Mouse (Mus musculus): ENCODE measurements around the gene Rxra. TPM values are rescaled to one million over a fixed set of nuclear protein-coding genes. Genes with fewer than 3 reads are reported as not detected.
A peak's percentile ranks its signal among the peaks of the same experiment; 100 is the strongest.

Gene Rxra
- total RNA-seq (2021), result 10 to 100 TPM; 58.8 to 61.3 TPM
- long read RNA-seq, experiment 1, full-length matches to known transcripts, result 26 of 58 reads
- long read RNA-seq, experiment 1, partial matches to known transcripts, result 31 of 58 reads
- long read RNA-seq, experiment 1, other reads (novel, unspliced or antisense), result 1 of 58 reads
- long read RNA-seq, experiment 2, full-length matches to known transcripts, result 29 of 57 reads
- long read RNA-seq, experiment 2, partial matches to known transcripts, result 28 of 57 reads
- long read RNA-seq, experiment 2, other reads (novel, unspliced or antisense), result 0 of 57 reads

DNA sequence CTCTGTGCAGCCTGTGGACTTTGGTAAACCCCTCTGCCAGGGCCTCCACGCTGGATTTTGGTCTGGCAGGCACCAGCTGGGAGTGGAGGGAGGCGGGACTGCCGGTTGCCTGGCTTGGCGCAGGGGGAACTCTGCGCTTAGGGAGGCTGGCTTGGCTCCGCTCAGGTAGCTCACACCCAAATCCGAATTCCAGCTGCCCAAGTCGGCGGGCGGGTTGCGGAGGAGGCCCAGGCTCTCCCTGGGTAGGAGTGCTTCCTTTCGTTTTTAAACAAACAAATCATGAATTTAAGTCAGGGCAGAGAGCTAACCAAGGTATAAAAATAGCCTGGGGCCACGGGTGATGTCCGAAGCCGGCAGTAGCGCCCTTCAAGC lies at the start of gene Rxra:
Gene Rxra, plus strand, starts transcription at position 335 of the 372 bp plus-strand sequence.
- peak; percentile 63 for DNase-seq

DNA sequence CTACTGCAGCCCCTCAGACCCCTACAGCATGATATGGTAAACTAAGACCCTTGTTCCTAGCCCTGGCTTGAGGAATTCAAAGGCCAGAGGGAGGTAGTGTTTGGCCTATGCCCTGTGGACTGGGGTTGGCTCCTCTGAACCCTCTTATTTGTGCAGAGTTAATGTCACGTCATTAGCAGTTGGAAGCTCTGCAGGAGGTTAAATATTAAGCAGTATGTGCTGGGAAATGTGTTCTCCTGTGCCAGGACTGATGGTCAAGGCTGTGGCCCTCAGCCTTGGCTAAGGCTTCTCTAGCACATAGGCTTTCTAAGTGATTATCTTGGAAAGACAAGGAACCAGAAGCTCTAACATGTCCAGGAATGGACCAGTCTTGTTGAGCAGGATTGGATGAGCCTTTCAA lies 49.6 kb upstream of the Rxra start:
- no peak for DNase-seq

DNA sequence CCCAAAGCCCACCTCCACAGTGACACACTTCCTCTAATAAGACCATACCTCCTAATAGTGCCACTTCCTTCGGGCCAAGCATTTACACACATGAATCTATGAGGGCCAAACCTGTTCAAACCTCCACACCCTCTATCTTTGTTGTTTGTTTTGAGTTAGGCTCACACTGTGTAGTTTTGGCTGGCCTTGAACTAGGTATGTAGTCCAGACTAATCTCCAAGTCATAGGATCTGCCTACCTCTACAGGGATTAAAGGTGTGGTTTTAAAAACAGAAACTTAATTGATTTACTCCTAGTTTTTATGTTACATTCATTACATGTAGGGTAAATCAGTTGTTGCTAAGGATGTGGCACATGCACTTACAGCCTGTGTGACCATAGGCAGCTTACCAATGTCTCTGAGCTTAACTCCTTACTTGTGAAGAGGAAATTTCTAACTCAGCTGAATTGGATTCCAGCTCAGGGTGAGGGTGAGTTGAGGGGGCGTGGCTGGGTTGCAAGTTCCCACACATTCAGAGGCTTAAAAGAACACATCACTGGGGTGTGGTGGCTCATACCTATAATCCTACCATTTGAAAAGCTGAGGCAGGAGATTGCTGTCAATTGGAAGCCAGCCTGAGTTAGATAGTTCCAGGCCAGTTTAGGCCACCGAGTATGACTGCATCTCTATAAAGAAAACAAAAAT lies 45.5 kb upstream of the Rxra start:
- no peak for DNase-seq

DNA sequence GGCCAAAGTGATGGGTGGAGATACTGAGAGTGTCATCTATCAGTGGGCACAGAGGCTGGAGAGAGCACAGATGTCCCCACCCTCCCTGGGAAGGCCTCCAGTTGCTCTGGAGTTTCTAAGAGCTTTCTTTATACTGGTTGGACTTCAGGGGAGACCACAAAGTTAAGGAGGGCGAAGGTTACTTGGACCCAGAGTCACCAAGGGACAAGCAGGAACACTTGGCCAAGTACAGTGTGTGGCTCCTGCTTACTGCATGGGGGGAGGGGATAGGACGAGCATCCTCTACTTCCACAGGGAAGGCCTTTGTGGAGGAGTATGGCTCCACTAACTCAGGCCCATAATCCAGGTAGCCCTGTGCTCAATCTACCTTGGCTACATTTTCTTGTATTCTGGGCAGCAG lies 42.8 kb upstream of the Rxra start:
- no peak for DNase-seq

DNA sequence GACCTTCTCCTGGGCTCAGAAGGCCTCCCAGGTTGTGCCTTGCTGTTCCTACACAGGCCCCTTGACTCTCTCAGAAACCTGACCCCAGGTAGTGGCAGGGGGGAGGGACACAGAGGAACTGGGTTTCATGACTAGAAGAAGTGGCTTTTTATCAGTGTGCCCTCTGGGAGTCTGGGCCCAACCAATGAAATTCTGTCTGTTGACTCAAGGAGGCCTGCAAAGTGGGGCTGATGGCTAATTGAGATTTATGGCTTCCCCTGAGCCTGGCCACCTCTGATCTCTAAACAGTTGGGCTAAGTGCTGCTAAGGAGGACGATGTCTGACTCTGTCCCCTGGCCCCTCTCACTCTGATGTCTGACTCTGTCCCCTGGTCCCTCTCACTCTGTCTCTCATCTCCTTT lies 42.2 kb upstream of the Rxra start:
- no peak for DNase-seq

DNA sequence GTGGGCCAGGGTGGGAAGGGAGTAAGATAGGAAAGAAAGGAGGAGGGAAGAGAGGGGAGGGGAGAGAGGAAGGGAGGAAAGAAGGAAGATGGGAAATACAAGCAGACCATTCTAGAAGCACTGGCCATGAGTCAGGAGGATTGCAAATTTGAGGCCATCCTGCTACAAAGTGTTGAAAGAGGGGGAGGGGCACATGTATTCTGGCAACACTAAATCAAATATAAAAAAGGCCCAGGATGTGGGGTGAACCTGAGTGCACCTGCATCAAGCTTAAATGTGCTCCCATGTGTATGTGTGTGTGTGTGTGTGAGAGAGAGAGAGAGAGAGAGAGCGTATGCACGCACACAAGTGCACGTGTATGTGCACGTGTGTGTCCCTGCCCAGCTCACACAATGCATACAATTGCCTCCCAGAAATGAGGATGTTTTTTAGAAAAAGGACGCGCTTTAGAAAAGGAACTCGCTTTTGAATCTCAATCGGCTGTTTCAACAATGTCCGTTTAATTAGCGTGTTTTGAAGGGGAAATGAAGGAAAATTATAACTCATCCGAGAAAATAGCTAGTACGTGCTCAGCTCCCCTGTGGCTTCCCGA lies 41.0 kb upstream of the Rxra start:
- no peak for DNase-seq

DNA sequence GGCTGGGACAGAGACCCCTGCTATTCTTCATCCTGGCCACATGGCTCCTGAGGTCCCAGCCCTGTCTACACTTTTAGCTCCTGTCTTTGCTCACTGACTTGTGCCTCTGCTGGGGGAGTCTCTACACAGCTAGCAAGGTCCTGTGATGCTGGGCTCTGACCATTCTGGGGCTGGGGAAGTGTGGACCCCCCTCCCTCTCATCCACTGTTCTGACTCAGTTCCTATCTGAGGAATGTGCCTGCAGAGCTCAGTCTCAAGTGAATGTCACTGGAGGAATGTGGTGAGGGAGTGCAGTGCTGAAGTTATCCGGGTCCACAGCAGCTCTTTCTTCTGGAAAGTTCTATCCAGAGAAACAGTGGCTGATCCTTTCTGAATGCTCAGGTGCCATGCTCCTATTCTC lies 39.4 kb upstream of the Rxra start:
- no peak for DNase-seq

DNA sequence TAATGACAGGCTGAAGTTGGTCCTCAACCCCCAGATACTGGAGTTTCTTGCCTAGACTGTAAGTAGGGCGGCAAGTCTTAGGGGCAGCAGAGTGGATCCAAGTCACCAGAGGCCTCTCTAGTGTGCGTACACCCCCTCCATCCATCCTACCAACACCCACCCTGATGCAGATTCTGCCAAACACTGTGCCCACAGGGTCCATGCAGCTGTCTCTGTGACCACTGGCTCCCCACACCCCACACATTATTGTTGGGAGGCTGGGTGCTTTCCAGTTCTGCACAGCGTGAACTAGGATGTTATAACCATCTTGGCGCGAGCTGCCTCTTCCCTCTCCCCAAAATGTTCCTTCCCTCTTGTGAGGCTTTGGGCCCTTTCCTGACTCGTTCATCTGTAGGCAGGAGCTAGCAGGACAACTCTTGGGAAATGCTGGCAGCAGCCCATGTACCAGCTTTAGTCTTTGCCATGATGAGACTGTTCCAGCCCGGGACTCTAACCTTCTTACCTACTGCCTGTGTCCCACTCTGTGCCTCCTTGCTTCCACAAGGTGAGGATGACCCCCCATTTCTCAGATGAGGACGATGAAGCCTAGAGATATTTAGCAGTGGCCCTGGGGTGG lies 38.9 kb upstream of the Rxra start:
- no peak for DNase-seq

DNA sequence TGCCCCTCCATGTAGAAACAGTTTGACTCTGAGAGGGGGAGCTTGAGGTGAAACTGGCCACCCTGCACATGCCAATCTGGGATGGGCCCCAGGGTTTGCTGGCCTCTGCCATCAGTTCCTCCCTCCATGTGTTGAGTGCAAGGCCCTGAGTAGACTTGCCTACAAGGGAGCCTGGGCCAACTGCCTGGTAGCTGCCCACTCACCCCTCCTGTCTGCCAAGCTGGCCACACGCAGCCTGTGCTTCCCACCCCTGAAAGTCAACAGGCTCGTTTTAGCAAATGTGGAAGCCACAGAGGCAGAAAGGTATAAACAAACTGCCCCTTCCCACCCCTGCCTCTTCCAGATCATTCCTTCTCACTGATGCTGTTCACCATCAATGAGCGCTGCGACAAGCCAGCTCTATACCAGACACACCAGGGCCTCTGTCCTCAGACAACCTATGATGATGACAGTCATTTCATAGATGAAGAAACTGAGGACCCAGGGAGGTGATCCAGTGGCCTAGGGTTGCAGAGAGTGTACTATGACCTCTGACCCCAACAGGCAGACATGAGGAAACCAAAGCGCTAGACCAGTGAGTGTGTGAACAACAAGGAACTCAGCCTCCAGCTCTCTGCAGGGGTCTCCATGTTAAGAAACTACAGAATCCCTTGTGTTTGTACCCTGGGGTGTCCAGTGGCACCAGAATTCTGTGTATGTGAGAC lies 36.5 kb upstream of the Rxra start:
- no peak for DNase-seq

DNA sequence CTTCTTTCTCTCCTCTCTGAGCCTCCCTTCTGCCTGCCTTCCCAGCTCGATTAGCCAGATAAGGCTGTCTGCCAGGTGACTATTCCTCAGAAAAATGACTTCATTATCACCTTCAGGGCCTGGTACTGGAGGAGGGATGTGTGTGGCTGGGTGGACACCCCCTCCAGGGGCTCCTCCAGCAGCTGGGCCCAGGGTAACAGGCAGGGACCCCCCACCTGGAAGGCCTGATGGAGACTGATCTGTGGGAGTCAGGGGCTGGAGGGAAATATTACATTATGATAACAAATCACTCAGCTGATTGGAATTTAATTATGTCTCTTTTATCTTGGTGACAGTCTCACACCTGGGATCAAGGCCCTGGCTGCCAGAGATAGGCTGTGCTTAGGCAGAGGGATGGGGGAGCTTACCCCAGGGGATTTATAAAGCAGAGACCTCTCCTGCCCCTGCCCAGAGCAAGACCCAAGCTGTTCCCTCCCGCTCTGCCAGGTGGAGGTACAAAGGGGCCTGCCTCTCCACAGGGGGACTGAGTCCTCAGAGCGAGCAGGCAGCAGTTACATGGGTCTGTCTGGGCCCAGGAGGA lies 35.2 kb upstream of the Rxra start:
- no peak for DNase-seq

DNA sequence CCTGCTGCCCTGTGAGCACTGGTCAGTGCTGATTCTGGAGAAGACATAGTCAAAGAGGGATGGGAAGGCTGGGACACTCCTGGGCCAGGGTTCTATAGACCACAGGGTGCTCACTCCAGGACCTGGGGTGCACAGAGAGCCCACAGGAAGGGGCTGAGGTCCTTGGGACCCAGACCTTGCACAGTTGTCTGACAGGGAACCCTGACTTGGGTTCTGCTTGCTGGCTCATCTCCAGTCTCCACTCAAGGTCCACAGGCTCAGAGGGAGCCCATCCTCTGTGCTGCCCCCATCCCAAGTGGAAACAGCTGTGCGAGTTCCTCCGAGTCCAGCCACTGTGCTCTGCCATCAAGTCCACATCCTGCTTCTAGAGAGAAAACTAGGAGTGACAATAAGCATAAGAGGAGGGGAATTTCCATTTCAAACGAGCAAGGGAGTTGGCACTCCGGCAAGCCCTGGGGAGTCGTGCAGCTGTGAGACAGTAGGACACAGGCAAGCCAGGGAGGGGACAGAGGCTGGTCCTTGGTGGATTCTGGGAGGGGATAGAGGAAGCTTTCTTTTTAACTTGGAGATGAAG lies 31.6 kb upstream of the Rxra start:
- no peak for DNase-seq

DNA sequence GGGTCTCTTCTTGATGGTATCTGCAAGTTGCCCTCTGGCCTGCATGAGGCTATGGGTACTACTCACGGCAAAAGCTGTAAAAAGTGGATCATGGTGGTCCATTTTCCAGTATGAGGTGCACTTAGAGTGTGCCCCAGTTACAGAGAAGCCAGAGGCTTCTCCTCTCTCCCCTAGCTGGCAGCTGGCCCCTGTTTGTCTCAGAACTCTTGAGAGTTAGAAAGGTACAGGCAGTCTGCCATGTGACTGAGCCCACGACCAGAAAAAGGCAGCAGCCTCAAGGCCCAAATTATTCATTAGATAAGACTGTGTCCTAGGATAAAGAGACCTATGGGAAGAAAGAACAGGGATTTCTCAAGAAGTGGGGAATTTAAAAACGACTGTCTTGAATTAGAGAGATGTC lies 30.8 kb upstream of the Rxra start:
- no peak for DNase-seq

DNA sequence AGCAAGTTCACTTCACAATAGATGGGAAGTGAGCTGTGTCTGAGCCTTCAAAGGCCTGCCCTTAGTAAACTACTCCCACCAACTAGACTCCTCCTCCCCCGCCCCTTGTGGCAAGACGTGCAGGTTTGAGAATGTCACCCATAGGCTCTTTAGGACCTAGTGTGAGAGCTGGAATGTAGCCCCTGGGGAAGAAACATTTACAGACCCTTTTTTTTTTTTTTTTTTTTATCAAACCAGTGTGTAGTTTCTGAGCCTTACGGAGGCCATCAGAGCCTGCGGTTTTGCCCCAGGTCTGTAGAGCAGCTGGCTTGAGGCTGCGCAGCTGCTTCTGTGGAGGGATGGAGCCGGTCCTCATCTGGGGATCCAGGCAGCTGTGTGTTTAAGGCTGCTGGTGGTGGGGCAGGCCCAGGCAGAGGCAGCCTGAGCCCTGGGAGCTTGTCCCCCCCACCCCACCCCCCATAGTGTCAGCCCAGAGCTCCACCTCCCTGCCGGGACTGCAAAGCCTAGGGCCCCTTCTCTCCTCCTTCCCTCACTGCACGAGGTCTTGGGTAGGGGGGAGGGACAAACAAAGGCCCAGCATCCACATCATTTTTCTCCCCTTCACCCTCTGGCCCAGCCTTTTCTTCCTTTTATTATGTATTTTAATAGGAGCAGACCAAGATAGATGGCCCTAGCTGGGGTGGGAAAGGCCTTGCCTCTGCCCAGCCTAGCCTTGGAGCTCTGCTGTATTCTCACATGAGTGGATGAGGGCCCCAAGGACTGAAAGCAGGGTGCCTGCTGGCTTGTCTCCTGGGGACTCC lies 26.2 kb upstream of the Rxra start:
- DNase-seq, result no peak

DNA sequence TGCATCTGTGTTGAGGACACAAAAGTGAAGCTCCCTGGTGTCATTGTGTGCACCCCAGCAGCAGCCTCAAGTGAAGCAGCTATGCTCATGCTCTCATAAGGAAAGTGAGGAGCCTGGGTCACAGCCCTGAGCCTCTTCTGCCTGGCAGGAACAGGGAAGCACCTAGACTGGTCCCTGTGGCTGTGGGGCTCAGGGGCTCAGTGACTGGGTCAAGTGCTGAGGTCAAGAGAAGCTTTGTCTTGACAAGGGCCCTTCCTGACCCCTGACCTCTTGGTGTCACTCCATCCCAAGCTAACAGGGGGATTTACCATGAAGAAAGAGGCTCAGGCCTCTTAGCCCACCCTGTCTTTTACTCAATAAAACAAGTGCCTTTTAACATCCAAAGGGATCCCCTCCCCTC lies 25.2 kb upstream of the Rxra start:
- no peak for DNase-seq

DNA sequence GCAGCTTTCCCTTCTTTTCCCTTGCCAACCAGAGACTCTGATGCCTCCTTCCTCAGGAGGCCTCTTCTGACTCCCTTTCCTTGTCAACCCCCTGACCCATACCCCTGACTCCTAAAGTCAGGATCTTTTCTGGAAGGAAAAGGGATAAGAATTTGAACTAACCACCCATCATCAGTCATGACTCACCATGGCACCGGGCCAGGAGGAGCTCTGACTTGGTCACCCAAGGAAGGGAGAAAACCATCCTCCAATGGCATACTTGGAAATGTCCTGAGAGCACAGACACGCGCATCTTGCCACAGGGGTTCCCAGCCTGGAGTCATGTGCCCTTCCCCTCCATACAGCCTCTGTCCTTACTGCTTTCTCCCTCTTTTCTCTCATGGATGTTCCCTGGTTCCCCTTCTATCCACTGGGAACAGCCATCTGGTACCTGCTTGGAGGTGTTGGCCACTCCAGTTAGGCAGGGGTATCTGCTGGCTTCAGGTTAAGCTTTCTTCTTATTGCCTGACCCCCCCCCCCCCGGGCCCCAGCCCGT lies 22.7 kb upstream of the Rxra start:
- peak; percentile 52 for DNase-seq

DNA sequence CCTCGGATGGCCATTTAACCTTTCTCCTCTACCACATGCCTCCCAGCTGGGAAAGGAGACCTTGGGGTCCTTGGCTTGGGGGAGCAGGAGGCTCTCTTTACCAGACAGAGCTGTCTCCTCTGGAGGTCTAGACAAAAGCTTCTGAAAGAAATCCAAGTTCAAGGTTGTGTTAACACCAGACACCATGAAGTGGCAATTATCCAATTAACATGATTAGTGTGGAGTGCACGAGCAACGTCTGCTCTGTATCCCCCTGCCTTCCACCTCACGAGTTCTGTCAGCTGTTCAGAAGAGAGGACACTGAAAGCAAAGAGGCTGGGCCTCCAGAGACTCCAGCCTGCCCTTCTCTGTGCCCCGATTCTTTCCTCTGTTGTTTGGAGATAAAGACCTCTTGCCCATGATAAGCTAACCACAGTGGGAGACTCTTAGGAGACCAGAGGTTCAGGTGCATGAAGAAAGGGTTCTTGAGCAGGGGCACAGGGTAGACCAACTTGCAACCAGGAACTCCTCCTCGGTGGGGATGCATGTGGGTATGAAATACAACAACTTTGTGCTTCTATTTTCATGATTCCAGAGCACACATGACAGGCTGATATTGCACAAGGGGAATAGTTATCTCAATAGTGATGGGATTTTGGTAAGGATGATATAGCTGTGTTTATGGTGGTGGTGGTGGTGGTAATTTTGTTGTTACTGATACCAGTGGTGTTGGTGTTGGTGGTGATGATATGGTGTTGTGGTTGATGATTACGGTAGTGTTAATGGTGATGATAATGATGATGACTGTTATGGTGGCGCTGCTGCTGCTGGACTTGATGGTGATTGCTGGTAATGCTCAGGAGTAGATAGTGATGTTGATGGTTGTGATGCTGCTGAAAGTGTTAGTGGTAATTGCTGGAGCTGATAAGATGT lies 21.7 kb upstream of the Rxra start:
- DNase-seq, result no peak

DNA sequence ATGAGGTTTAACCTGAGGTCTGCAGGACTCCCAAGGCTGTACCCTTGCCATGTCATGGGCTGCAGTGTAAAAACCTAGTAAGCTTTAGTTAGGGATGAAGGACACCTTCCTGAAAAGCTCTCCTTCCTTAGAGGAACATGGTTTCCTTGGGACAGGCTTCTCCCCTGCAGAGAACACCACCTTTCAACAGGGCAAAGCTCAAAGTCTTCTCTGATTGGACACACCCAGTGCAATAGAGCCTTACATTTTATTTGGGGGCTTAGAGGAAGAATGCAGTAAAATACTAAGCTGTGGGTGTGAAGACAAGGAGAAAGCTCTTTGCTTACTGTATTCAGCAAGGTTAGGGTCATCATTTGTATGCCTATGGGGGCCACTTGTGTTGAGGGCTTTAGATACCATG lies 19.7 kb upstream of the Rxra start:
- DNase-seq, result no peak

DNA sequence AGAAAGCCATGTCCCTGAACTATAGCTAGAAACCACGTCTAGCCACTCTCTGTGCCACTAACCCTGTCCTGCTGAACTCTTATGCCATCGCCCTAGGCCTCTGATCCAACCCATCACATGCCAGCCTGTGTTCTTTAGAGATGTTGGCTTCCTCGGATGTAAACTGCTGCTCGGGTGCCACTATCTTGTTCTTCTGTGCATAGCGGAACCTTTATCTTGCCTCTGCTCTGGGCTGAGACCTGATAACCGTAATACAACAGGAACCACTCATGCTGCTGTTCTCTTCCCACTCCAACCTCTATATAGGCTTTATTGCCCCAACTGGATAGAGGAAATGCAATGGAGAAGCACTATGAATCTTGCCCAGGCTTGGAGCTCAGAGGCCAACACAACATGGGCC lies 11.0 kb upstream of the Rxra start:
- no peak for DNase-seq

DNA sequence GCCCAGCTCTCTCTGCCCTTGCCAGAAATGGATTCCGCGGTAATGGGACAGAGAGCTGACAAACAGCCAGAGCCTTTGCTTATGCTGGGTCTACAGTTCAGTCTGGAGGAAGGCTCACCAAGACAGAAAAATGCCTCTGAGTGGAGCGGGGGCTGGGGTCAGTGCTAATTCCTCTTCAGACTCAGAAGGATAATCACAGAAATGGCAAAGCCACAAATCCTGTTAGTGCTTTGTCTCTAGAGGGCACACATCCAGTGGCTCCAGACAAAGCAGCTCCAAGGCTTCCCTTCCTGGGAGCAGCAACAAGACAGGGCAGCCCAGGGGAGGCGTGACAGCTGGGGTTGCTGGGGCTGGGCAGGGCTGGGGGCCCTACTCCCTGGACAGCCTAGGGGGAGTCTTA lies 9.5 kb upstream of the Rxra start:
- DNase-seq, result no peak

DNA sequence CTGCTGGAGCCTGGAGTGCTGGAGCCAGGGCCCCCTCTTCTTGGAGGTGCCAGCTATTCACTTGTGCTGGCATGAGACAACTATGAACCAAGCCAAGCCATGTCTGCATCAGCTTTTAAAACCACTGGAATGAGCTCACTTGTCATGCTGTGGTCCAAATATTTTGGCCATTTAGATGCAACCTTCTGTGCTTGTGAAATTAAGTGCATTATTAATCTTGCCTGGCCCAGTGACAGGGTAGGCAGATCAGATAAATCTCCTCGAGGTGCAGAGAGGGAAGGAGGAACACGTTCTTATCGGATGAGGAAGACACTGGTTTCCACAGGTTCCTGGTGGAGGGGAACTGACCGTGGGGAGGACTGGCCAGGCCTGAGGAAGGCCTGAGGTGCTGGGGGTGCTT lies 8.6 kb upstream of the Rxra start:
- DNase-seq, result no peak
